Mouse (Mus musculus): ENCODE measurements around the gene Acin1.

The Acin1 gene

DNA sequence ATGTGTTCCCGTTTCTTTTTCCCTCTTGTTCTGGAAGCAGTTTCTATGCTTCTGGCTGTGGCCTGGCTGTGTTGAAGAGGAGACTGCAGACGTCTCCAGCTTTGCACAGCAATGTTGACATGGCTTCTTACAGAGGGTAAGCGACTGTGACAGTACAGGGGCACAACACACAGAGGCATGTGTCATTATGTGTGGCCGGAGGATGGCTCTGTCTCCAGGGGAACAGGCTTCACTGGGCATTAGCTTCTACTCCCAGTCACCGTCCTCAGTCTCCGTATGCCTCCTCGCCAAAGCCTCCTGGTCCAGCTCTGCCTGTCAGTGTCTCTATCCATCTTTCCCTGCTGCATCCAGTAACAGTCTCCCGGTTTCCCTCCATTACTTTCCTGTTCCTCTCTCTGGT is 79.5 kb downstream of the Acin1 start:
- DNase-seq (ENCODE audit: low spot score), result no peak

DNA sequence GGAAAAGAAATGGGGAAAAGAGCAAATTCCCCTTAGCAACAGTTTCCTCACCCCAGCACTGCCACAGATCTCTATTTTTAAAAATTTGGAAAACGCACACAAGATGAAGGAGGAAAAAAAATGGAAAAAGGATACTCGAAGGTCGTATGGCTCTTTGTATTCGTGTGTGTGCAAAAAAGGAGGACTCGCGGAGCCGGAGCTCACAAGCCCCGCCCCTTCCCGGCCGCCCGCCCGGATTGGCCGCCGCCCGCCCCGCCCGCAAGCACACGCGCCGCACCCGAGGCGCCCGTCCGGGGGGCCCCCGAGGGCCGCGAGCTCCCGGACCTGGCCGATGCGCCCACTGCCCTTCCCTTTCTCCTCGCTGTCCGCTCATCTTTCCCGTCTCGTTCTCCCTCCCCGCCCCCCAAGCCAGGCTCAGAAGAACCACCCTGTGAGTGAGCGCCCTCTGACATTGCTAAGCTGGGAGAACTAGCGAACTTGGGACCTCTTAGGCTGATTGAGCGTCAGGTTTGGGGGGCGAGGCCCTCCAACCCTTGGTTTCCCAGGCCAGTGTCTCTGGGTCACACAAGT is 80.9 kb downstream of the Acin1 start, which contains the start of gene 4931414P19Rik:
TSS of gene 4931414P19Rik (minus strand) at position 242 of the 570 bp plus-strand sequence.
- peak; percentile 39 for DNase-seq (ENCODE audit: low spot score)

DNA sequence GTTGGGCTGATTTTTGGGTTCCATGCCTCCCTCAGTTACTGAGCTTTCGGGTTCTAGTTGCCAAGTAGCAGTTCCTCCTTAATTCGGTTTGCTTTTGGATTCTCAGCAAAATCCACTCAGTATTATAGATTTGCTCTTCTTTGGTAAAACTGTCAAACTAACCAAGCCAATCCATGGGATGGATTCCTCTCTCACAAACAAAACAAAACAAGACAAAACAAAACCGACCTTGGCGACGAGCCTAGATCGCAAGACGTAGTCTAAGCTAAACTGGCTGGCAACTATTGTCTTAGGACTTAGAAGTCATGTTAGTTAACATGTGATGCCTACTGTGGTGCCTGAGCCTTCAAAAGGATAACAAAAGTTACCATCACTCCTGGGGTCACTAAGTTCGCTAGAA is 83.0 kb downstream of the Acin1 start:
- no peak for DNase-seq (ENCODE audit: low spot score)

DNA sequence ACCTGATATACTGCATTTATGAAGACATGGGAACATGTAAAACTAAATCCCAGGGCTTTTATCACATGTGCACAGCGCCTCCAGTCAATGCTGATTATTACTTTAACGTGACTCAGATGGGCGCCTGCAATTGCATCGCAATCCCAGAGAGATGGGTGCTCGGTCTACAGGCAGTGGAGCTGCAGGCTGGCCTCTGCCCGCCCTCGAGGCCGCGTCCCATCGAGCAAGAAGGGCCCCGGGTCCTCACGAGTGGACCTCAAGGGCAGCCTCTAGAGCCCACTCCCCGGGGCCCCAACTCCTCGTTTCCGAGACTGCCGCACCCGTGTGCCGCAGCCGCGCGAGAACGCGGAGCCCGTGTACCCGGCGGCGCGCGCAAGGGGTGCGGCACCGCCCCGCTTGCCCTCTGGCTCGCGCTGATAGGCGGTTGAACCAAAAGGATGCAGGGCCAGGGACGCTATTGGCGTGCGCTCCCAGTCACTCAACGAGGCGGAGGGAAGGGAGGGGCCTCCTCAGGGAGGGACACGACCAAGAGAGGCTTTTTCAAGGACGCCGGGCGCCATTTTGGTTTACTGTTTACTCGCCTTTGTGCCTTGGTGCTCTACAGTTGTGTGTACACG is 83.6 kb downstream of the Acin1 start:
- peak; percentile 75 for DNase-seq (ENCODE audit: low spot score)

DNA sequence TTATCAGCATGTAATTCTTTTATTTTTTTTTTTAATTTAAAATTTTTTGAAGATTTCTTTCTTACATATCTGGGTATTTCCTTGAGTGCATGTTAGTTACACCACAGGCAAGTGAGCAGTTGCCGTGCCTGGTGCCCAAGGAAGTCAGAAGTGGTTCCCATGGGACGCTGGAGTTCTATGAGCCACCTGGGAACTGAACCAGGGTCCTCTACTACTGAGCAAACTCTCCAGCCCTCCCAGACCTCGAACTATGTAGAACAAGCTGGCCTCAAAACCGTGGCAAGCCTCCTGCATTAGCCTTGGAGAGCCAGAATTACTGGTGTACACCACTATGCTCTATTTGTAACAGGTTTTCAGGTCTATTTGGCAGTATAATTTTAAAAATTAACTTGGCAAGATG is 84.1 kb downstream of the Acin1 start:
- DNase-seq (ENCODE audit: low spot score), result no peak

DNA sequence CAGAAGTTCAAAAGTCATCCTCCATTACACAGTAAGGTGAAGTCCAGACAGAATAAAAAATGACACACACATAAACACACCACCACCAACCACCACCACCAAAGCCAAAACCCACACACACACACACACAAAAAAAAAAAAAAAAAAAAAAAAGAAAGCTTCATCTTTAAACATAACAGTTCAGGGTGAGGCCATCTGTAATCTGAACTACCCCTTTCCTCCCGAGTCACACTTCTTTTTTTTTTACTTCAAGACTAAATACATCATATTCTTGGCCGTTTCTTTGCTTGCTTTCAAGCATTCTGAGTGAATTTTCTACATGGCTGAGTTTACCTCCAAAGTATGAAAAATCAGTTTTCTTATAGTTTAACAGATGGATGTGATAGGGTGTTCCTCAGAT is 85.1 kb downstream of the Acin1 start:
- DNase-seq (ENCODE audit: low spot score), result no peak

DNA sequence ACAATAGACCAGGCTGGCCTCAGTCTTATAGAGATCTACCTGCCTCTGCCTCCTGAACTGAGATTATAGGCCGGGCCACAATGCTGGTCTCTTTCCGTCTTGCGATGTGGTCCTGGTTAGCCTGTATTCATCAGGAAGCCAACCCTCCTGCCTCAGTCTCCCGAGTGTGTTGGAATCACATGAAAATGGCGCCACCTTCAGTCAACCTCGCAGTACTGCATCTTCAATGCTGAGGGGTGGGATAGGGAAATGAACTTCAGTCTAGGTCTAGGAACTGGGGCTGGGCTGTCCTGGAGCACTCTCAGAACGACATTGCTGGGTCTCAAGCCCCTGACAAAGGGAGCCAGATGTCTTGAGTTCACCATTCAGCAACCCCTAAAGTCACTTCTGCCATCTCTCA is 89.6 kb downstream of the Acin1 start:
- DNase-seq (ENCODE audit: low spot score), result no peak

DNA sequence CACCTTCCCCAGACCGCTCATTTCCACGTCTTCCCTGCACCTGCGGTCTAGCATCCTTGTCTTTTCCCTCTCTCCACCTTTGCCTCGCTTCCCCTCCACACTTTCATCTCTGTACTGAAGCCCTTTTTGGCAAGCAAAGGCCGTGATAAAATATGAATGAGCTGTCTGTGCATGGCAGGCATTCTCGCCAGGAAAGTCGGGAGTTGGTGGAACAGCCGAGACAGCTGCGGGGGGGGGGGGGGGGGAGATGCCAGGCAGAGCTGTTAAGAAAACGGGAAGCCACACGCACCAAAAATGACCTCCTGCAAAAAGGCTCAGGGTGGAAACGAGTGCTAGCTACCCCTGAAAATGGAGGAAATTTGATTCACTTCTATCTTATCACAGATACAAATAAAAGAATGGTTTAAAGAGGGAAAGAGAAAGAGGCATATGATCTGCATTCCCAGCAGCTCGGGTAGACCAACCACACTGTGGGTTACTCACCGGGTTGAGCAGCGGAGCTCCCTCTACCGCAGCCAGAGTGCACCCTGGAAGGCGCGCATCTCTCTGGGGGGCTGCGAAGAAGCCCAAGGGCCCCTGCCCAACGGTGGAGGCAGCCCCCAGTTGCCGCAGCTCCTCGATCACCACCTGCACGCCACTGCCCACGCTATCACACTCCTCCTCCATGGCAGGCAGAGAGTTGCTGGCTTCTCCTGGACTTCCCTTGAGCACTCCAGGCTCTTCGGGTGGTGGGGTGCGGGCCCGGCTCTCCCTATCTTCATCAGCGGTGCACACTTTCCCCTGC is 91.9 kb downstream of the Acin1 start:
- no peak for DNase-seq (ENCODE audit: low spot score)

DNA sequence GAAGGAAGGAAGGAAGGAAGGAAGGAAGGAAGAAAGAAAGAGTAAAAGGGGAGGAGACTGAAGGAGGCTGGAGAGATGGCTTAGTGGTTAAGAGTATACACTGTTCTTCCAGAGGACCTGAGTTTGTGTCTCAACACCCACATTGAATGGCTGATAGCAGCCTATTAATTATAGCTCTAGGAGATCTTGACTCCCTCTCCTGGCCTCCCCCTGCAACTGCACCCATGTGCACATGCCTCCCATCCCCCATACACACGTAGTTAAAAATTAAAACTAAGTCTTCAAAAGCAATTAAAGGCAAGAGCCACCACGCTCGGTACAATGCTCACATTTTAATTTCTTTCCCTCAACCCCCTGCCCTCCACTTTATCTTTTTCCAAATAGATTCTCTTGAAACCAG is 92.7 kb downstream of the Acin1 start:
- no peak for DNase-seq (ENCODE audit: low spot score)

DNA sequence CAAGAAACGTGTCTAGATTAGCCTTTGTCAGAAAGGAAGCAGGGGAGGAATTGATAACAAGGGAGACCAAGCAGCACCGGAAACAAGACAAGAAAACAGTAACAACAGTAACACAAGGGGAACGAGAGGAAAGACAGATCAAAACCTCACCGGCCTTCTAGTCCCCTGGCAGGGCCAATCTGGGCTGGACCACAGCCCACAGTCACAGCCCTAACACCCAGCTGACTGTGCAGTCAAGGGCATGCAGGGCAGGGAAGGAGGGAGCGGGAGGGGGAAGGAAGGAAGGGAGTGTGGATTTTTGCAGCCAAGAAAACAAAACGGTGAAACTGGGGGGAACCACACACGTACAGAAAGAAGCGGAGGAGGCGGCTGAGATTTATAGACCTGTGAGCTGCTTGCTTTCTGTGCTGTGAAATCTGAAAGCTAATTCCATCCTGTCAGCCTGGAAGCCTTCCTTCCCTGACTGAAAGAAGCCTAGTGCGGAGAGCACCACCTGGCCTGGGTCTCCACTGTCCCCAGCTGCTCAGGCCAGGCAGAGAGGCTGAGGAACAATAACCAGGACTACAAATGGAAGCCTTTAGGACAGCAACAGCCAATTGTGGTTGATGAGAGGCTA is 94.3 kb downstream of the Acin1 start:
- no peak for DNase-seq (ENCODE audit: low spot score)
